Mouse (Mus musculus) heart, adult 18-20 months (tissue): ENCODE results near the gene Zic2. TPM values are rescaled to one million over a fixed set of nuclear protein-coding genes. Genes with fewer than 3 reads are reported as not detected.

Experiments
- DNase-seq, 2 experiments: peaks; one replicate each; pipeline ENCODE4 v3.0.0; 2021 to 2022; ENCODE audit warnings: mixed read lengths in 1 of 2
- total RNA-seq, 2 experiments: library from RNA; stranded (reverse); gene quantifications; 2 replicates each; pipeline ENCODE4 v1.2.3; 2021

Gene Zic2
- total RNA-seq, 2 experiments from 2014 or later, result not detected

DNA sequence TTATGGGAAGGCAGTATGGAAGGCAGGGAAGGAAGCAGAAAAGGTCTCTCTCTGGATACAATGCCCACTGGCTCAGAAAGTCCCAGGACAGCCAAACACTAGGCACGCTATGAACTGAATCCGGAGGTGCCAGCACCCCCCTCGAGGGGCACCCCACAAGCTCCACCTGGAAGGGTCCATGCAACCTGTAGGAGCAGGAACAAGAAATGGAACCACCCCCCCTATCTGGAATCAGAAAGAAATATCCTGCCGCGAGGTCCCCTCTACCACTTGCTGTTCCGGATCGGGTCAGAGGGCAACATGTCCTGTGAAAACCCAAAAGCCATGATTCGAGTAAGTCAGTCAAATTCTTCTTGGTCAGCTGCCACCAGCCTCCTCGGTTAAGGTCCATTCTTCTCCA, 13.3 kb upstream of the Zic2 start:
- DNase-seq, result no peak

DNA sequence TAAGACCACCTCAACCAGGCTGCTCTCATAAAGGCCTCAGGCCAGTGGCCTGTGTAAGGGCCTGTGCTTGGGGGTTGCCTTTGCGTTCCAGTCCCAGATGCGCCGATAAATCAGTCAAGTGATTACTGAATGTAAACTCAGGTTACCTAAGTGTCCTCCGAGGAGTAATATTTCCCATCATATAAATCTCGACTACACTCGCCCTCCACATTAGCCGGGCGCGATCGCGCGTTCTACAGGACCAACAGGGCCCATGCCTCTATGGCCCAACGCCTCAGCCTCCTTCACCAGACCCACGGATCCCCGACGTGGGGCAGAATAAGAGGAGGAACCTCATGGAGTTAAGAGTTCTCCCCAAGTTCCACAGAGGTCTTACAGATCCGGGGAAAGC, 12.6 kb upstream of the Zic2 start:
- peak in 1 of 2 experiments; percentile 9 for DNase-seq

DNA sequence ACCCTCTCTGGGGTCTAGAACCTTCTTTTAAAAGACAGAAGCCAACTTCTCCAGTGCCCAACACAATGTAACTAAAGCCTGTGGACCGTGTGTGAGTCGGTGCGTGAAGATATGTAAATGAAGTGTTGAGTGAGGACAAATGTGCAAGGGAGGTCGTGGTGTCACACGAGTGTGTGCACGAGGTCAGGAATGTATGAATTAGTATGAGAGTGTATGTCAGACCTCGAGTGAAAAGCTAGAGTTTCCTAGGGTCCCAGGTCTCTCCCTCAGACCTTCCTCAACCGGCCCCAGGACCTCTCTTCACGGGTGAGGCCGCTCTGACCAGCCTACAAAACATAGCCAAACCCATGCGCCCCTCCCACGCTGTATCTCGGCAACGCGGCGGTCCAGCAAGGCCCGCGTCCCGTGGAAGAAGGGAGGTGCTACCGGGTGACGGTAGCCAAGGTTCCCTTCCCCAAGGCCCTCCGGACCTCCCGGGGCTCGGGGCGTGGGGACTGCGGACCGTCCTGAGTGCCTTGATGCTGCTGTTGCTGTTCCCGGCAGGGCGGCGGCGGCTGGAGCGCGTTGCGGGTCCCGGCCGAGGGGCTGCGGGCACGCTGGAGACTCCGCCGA, 12.0 kb upstream of the Zic2 start:
- DNase-seq, result peak in 1 of 2 experiments; percentile 13

DNA sequence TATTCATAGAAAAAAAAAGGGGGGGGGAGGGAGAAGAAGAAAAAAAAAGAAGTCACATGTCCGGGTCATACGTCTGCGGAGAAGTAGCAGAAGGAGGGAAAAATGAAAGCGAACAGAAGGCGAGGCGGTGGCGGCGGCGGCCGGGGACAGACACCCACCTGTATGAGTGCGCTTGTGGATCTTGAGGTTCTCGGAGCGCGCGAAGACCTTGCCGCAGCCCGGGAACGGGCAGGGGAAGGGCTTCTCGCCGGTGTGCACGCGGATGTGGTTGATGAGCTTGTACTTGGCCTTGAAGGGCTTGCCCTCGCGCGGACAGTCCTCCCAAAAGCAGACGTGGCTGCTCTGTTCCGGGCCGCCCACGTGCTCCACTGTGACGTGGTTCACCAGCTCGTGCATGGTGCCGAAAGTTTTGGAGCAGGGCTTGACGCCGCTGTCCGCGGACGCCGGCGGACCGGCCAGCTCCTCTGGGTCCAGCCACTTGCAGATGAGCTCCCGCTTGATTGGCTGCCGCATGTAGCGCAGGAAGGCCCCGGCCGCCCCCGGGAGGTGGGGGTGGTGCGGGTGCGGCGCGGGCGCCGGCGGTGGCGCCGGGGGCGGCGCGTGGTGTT, 11.4 kb upstream of the Zic2 start:
- peak; percentile 39 to 49 for DNase-seq

DNA sequence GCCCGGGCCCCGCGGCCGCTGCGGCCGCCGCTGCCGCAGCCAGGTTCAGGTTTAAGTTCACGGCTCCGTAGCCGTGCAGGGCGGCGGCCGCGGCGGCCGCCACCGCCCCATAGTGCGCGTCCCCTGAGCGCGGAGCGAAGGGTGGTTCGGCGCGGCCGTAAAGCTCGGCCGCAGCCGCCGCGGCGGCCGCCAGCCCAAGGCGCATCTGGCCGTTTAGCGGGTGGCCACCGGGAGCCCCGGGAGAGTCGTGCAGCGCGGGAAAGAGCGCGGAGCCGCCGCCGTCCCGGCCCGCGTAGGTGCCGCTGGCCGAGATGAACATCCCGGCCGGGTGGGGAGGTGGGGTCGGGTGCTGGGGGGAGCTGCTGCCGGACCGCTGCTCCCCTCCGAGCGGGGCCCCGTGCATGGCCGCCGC, 10.9 kb upstream of the Zic2 start:
- peak in 1 of 2 experiments; percentile 10 for DNase-seq

DNA sequence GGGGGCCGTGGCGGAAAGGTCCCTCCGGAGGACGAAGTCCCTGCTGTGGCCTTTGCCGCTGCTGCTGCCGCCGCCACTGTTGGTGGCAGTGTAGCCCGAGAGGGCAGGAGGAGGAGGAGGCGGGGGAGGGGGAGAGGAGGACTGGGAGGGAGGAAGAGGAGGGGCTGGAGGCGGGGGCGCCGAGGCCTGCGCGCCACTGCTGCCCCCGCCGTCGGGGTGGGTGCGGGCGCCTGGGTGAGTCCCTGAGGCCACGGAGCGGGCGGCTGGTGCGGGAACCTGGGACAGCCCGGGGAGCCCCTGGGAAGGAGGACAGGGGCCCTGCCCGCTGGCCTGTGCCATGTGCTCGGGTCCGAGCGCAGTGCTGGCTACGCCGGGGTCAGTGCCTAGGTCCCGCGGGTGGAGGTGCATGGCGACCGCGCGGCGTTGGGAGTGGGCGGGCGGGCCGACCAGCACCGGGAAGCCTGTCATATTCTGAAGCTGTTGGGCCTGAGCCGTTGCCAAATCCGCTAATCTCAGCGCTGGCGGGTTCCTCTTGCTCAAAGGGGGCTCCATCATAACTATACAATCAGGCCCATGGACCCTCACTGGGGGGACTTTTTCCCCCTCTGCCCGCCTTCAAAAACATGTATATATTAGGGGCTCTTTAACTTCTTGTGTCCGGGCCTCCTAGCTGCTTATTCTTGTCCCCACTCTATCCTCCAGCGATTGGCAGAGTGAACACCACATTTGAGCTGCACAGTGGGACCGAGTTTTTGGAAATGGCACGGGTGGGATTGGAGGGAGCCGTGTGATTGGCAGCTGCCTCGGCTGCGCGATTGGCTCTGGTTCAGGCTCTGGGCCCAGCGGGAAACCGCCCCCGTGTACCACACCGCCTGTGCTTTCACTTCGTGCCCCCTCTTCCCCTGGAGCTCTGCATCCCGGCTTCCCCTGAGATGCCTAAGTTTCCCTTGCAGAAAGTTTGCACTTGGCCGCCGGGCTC, 10.2 kb upstream of the Zic2 start, which contains the start of gene Zic5:
Gene Zic5, minus strand, starts transcription at position 915 of the 979 bp plus-strand sequence.
- peak in 1 of 2 experiments; percentile 33 for DNase-seq

DNA sequence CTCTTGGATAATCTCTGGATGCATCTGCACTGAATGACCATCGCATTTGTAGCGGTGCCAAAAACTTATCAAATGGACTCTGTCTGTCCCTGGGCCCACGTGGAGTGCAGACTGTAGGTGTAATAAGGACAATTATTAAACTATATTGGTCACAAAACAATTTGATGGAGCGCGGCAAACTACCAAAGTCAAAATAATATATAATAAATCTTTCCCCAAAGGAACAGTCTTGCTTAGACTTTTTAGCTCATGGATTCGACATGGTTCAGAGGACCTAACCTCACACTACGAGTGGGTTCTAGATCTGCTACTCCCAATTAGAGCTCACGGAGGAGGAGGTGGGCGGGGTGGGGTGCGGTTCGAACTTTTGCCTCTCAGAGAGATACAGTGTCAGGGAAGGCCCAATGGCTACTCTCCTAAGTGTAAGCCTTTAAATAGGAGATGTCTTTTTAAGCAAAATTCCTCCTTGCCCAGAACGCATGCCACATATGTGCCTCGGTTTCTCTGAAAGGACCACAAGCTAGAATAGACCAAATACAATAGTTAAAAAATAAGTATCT, 9.2 kb upstream of the Zic2 start:
- peak in 1 of 2 experiments; percentile 14 for DNase-seq

DNA sequence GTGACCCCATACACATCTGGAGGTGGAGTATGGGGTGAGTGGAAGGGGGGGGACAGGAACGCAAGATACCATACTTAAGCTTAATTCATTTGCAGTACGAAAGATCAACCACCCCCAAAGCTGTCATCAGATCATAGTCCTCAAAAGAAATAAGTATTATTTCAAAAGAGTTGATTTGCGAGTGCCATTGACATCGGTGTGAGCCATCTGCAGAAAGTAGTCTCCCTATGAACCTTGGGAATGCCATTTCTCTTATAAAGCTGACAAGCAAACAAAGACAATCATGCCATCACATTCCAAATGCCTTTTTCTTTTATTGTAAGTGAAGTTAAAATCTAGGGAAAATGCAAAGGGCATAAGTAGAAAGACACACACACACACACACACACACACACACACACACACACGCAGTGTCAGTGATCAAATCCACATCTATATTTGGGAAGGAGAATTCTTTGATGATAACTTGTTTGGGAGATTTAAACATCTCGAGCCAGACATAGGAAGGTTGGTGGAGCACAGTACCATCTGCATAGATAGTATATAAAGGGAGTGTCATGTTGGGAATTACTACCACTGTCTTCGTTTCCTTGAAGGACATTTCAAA, 8.4 kb upstream of the Zic2 start:
- no peak for DNase-seq

DNA sequence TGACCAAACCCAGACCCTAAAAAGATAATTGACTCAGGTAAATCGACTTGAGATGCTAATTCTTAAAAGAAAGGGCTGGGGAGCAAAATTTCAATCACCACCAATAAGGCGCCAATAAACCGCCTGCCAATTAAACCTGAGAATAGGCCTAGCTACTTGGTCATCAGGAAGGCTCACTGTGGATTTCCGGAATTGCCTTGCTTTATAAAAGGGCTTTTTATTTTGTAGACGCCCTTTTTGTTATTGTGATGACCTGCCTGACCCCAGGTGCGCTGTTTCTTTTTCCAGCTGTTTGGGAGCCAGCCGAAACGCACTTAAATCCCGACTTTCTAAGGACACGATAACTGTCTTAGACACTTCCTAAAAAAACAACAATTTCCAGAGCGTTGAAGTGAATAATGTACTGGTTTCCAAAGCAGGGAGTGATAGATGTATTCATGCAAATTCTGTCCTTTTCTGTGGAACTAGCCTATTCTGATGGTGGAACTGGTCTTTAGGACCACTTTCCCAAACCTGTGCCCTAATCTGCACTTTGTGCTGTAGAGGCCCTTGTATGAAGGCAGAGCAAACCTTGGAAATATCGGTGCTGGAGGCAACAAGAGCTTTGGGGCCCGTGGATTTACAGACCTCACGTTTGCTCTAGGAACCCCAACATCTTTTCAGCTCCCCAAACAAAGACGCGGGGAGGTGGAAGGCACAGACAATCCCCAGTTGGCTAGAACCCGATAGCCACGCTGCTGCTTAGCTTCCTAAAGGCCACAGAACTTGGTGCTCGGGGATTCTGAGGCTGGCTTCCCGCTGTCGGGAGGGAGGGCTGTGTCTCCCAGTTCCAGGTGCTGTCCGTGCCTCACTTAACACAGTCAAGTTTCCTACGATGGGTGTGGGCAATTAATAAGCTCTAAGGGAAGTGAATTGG, 7.1 kb upstream of the Zic2 start:
- DNase-seq, result peak in 1 of 2 experiments; percentile 10

DNA sequence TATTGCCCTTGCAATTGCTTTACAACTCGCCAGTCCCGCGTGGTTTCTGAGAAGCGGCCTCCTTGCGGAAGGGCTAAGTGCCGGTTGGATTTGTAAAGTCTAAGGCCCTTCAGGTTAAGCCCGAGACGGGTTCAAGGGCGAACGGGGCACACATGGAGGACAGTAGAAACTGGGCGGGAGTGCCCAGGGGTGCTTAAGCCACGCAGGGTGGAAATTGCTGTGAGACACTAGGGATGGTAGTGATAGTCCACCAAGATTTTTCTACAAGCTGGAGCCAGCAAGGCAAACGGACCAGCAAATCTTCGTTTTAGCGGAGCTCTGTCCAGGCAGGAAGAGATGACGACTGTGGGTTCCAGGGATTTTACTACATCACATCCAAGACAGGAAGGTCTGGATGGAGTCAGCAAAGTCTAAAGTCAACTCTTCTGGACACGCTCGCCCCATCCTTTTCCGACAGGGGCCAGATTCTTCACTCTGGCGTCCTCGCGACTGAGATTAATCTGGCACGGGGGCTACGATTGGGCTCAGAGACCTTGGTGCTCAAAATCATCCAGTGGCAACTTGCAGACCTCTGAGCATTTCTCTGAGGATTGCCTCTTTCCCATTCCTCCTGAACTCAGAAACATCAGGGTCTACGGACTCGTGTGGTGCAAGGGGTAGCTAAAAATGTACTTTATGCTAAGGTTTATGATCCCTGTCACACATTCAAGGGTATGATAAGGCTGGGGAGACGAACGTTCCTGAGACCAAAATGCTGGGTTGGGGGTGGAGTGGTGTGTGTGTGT, 6.1 kb upstream of the Zic2 start:
- peak in 1 of 2 experiments; percentile 17 for DNase-seq

DNA sequence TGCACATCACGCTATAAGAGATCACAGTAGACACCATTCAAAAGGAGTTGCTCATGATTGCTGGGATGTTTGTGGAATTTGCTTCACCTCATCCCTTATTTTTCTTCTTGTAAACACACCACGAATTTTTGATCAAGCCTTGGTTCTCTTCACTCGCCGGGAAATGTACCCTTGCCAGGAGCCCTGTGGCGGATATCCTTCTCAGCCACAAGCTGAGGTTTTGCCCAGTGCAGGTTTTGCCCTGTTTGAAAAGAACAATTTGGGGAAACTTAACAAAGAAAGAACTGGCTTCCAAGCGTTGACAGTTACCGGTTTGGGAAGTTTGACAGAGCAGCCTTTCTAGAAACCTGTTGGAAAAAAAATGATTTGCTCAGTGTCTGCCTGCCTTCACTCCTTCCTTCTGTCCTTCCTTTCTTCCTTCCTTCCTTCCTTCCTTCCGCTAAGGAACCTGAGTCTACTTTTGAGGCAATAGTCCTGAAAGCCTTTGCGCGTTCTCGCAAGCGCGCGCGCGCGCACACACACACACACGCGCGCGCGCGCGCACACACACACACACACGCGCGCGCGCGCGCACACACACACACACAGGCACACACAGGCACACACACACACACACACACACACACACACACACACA, 3.7 kb upstream of the Zic2 start:
- no peak for DNase-seq

DNA sequence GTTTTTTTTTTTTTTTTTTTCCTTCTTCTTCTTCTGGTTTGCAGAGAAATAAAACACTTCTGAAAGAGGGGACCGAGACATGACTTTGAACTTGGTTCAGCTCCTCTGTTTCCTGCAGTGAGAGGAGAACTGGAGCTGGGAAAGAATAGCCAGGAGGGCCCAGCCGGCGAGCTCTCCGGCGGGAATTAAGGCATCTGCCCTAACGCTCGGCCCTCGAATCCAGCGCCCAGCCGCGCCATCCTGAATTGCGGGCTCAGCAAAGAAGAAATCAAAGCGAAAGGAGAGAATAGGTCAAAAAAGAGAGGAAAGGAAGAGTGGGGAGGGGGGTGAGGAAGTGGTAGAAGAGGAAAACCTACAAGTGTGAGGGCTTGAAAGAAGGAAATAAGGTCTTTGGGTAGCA, 3.1 kb upstream of the Zic2 start:
- peak in 1 of 2 experiments; percentile 37 for DNase-seq

DNA sequence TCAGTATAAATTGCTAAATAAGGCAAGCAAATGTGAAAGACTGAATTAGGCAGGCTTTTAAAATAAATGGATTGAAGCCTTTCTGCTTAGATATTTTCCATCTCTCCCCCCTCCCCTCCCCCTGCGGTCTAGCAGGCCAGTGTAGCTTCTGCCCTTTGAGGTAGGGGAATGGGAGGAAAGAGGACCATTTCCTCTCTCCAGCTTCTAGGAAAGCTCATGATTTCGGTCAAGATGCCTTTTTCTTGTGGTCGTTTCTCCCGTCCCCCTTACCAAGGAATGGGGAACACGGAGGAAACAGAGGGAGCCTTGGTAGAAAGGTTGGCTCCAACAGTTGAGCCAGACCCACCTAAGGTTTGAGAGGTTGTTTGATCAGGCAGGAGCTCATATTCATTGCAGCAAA, 2.6 kb upstream of the Zic2 start:
- DNase-seq, result no peak

DNA sequence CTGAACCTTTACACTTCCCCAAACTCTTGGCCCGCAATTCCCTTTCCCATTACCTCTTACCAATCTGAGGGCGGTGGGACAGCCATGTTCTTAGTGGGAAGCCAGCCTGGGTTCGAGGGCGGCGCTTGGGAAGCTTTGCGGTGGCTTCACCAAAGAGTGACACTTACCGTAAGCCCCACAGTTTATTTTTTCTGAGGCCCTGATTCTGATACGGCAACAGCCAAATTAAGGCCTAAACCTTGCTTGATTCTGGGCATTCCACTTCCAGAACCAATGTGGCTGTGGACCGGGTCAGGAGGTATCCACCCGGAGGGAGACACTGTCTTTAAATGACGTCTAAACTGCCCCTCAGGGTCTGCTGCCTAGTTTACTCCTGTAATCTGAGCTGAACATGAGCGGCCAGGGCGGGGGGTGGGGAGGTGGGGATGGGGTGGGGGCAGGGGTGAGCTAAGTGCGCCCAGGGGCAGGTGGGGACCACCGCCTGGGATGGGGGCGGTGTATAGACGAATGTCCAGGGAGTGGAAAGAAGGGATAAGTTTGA, 2.0 kb upstream of the Zic2 start:
- peak in 1 of 2 experiments; percentile 25 for DNase-seq

DNA sequence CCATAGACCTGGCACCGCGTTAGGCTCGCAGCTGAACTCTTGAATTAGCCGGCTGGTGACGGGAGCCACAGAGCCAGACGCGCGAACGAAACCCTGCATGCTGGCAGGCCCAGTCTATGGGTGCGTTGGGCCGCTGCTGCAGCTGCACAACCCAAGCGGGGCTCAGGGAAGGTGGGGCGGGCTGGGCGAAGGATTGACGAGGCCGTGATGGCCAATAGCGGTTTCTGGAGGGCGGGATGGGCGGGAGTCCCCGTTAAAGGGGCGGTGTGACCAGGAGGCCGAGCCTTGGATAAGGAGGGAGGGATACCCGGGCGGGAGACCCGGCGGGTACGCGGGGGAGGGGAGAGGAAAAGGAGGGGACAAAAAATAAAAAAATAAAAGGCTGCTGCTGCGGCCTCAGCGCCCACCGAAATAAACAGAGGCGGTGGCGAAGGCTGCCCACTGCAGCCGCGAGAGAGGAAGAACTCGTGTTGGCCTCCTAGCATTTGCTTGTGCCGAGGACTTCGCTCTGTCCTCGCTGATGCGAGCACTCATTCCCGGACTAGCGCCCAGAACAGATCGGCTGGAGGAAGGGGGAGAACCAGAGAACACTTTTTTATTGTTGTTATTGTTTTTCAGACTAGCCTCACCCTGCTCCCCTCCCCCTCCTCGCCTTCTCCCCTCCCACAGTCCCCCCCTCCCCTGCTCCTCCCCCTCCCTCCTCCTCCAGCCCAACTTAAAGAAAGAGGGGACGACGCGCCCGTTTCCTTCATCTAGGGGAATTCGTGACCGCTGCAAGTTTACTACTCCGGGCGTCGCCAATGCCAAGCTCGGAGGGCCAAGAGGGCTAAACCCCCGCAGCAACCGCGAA, 969 bp upstream of the Zic2 start:
- DNase-seq, result peak in 1 of 2 experiments; percentile 47

DNA sequence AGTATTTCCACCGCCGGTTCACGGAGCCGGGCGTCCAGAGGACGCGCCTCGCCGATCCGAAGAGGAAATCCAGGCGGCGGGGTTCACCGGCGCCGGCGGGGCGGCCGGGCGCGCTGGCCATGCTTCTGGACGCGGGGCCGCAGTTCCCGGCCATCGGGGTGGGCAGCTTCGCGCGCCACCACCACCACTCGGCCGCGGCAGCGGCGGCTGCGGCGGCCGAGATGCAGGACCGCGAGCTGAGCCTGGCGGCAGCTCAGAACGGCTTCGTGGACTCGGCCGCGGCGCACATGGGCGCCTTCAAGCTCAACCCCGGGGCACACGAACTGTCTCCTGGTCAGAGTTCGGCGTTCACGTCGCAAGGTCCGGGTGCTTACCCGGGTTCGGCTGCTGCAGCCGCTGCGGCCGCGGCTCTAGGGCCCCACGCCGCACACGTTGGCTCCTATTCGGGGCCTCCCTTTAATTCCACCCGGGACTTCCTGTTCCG, 364 bp downstream of the Zic2 start:
- peak in 1 of 2 experiments; percentile 30 for DNase-seq

DNA sequence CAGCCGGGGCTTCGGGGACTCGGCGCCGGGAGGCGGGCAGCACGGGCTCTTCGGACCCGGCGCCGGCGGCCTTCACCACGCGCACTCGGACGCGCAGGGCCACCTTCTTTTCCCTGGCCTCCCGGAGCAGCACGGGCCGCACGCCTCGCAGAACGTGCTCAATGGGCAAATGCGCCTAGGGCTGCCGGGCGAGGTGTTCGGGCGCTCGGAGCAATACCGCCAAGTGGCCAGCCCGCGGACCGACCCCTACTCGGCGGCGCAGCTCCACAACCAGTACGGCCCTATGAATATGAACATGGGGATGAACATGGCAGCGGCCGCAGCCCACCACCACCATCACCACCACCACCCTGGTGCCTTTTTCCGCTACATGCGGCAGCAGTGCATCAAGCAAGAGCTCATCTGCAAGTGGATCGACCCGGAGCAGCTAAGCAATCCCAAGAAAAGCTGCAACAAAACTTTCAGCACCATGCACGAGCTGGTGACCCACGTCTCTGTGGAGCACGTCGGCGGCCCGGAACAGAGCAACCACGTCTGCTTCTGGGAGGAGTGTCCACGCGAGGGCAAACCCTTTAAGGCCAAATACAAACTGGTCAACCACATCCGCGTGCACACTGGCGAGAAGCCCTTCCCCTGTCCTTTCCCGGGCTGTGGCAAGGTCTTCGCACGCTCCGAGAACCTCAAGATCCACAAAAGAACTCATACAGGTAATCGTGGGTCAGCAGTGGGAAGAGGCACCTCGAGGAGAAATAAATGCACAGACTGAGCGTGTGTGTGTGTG, 996 bp downstream of the Zic2 start:
- peak in 1 of 2 experiments; percentile 46 for DNase-seq
